Mouse (Mus musculus) spleen, adult 10 weeks (tissue): ENCODE results near the gene Slc7a8. TPM values are rescaled to one million over a fixed set of nuclear protein-coding genes. Genes with fewer than 3 reads are reported as not detected.

Experiments used
- polyA plus RNA-seq: library from polyadenylated mRNA; stranded (reverse); fragments of 350-450 nt; fragmentation: Illumina TruSeq; extraction: RNeasy Lipid Tissue Mini Kit (QIAGEN cat#74804); gene quantifications from one replicate; pipeline ENCODE4 v1.2.3, GENCODE M21; 2015; ENCODE audit warnings: low replicate concordance; ENCODE audit not compliant: insufficient read depth

Gene Slc7a8
- 6.3 TPM for polyA plus RNA-seq

GRCm38 (mm10) chr14:54781610-54782365, at the start of gene Slc7a8:
Gene Slc7a8 (minus strand): TSS chr14:54781946.

GRCm38 (mm10) chr14:54813991-54814390, 32.2 kb upstream of the Slc7a8 start, which contains the start of gene Rnf212b:
Gene Rnf212b (plus strand): TSS chr14:54814141.

DNA sequence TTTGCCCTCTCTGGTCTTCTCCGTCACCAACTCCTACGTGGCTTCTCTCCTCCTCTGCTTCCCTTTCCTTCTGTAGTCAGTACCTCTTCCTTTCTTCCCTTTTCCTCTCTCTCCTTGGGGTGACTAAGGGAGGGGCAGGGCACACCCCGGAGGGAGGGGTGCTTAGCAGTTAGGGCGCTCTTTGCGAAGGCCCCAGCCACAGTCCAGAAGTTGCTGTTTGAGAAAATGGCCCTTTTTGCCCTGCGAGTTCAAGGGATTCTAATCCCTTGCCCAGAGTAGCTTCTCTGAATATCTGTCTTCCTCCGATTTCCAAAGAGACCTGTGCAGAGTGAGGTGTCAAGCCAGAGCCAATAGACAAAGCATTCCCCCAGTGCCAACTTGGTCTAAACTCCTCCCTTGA, 69.7 kb downstream of the Slc7a8 start, which contains the start of gene Cebpe:
Cebpe (minus strand) TSS at position 101 of the 400 bp plus-strand sequence.

GRCm38 (mm10) chr14:54698733-54699132, 83.0 kb downstream of the Slc7a8 start, which contains the start of gene Gm29776:
Gene Gm29776 (minus strand): TSS chr14:54698833.

DNA sequence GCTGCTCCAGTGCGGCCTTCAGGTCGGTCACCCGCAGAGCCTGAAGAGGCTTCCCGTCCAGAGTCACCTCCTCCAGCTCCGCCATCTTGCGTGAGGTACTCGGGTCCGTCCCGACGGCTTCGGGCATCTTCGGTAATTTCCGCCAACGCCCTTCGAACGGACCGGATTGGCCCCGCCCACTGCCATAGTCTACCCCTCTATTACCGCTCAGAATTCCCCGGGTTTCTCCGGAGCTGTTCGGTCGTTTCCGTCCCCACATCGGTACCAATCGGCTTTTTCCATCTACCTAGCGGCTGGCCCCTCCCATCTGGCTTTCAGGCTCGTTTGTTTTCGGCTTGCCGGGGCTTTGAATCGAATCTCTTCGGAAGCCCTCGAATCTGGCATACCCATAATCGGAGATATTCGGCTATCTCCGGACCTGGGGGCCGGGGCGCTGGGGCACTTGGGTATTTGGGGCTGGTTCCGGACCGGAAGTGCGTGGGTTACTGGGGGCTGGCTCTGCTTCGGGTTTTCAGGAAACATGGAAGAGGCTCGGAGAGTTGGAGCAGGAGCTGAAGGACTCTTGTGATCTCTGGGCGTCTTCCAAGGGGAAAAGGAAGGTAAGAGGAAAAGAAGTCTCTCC, 95.1 kb downstream of the Slc7a8 start, which contains the start of gene Acin1:
Acin1 (minus strand) TSS at position 410 of the 622 bp plus-strand sequence.

DNA sequence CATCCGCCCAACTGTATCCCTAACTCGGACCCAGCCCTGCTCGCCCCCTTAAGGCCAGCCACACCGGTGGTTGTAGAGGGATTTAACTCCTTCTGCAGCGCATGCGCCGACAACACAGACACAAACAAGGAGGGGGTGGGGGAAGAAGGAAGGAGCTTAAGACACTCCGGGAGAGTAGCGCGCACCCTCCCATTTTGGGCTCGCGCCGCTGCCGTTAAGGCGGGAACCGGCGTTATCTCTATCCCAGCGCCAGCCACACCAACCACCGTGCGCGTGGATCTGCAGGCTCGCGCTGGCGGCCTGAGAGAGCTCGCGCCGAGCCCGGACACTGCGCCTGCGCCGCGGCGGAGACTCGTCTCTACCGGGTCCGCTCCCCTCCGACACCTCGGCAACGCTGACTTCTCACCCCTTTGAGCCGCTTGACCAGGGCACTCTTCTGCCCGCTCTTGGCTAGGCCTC, 95.7 kb downstream of the Slc7a8 start, which contains the start of gene 1700123O20Rik:
1700123O20Rik (plus strand) TSS at position 154 of the 459 bp plus-strand sequence.

Other genes starting within 250 kb of the Slc7a8 start
- gene Haus4, start 227.3 kb downstream of the Slc7a8 start, polyA plus RNA-seq = 11.4 TPM
- gene Ajuba, start 204.4 kb downstream of the Slc7a8 start, polyA plus RNA-seq = 4.2 TPM
- 3.6 TPM for gene 4931414P19Rik, start 176.0 kb downstream of the Slc7a8 start, polyA plus RNA-seq
- gene Psmb5, start 163.9 kb downstream of the Slc7a8 start, polyA plus RNA-seq = 39.6 TPM
- not detected for gene Psmb11, start 160.5 kb downstream of the Slc7a8 start, polyA plus RNA-seq
- not detected for gene Gm17606, start 141.0 kb downstream of the Slc7a8 start, polyA plus RNA-seq
- gene Cdh24, start 140.6 kb downstream of the Slc7a8 start, polyA plus RNA-seq = 1.2 TPM
- gene 1700123O20Rik, start 95.7 kb downstream of the Slc7a8 start, polyA plus RNA-seq = 39.1 TPM
- gene Acin1, start 95.0 kb downstream of the Slc7a8 start, polyA plus RNA-seq = 429 TPM
- not detected for gene Gm29776, start 83.1 kb downstream of the Slc7a8 start, polyA plus RNA-seq
- gene Cebpe, start 69.8 kb downstream of the Slc7a8 start, polyA plus RNA-seq = not detected
- gene Rnf212b, start 32.2 kb upstream of the Slc7a8 start, polyA plus RNA-seq = not detected
- gene Homez, start 89.0 kb upstream of the Slc7a8 start, polyA plus RNA-seq = 5.4 TPM
- 10.9 TPM for gene Ppp1r3e, start 95.6 kb upstream of the Slc7a8 start, polyA plus RNA-seq
- gene Bcl2l2, start 101.4 kb upstream of the Slc7a8 start, polyA plus RNA-seq = 16.2 TPM
- not detected for gene Gm20521, start 101.5 kb upstream of the Slc7a8 start, polyA plus RNA-seq
- 254 TPM for gene Pabpn1, start 110.6 kb upstream of the Slc7a8 start, polyA plus RNA-seq
- 2.9 TPM for gene Slc22a17, start 131.2 kb upstream of the Slc7a8 start, polyA plus RNA-seq
- gene Efs, start 144.2 kb upstream of the Slc7a8 start, polyA plus RNA-seq = 0.65 TPM
- gene Il25, start 150.7 kb upstream of the Slc7a8 start, polyA plus RNA-seq = not detected
- not detected for gene Cmtm5, start 154.3 kb upstream of the Slc7a8 start, polyA plus RNA-seq
- not detected for gene Myh6, start 185.0 kb upstream of the Slc7a8 start, polyA plus RNA-seq
- not detected for gene Gm17428, start 195.0 kb upstream of the Slc7a8 start, polyA plus RNA-seq
- not detected for gene Myh7, start 212.7 kb upstream of the Slc7a8 start, polyA plus RNA-seq
- gene Ngdn, start 233.5 kb upstream of the Slc7a8 start, polyA plus RNA-seq = 57.4 TPM